Mouse (Mus musculus): ENCODE data around the gene Gpr162.
"Not testable (repeated sequence)": the region's sequence is repeated elsewhere in the genome, so short reads cannot be mapped to it uniquely, and the experiment has no call there.

GRCm38 (mm10) chr6:124894113-124894512 lies 30.3 kb upstream of the Gpr162 start:
- TF ChIP-seq POLR2A (IDR thresholded peaks at IDR 0.05; ENCODE audit: borderline replicate concordance, insufficient read depth, low read length); CTCF (IDR thresholded peaks at IDR 0.05; ENCODE audit: borderline replicate concordance, insufficient read depth, low read depth, low read length): not testable (repeated sequence)

Measured in cerebellum, adult 2 months (tissue).